Mouse (Mus musculus) c-Kit-negative CD71-positive TER-119-positive erythroid progenitor cells, embryonic 14.5 days (primary cell): ENCODE measurements around the gene Ly6f.

Source experiments
- DNase-seq: peaks from one replicate; pipeline ENCODE4 v3.0.0-alpha.2; 2013; ENCODE audit warnings: low read depth, low spot score

Ly6f gene

GRCm38 (mm10) chr15:75317255-75317654, 49.0 kb downstream of the Ly6f start:
- DNase-seq, result no peak

GRCm38 (mm10) chr15:75318584-75318983, 50.4 kb downstream of the Ly6f start:
- no peak for DNase-seq

GRCm38 (mm10) chr15:75320104-75320503, 51.9 kb downstream of the Ly6f start:
- no peak for DNase-seq
